Mouse (Mus musculus) heart, adult 2 months (tissue): ENCODE data around the gene Oip5. TPM values are rescaled to one million over a fixed set of nuclear protein-coding genes. Genes with fewer than 3 reads are reported as not detected.
"Not testable (repeated sequence)": the region's sequence is repeated elsewhere in the genome, so short reads cannot be mapped to it uniquely, and the experiment has no call there.

Experiments used
- DNase-seq, 2 experiments: peaks; one replicate each; pipeline ENCODE4 v3.0.0; 2021
- H3K27ac ChIP-seq: fragments of 200-600 bp; 2 replicates; pipeline ENCODE4 v1.8.1; 2022
- H3K27me3 ChIP-seq: fragments of 200-500 bp; 2 replicates; pipeline ENCODE4 v1.6.1; 2012; ENCODE audit warnings: mild to moderate bottlenecking, low read length, inconsistent platforms, mixed read lengths; ENCODE audit not compliant: control insufficient read depth, insufficient read depth
- H3K36me3 ChIP-seq: fragments of 200-500 bp; 2 replicates; pipeline ENCODE4 v1.6.1; 2012; ENCODE audit warnings: low read length, inconsistent platforms; ENCODE audit not compliant: control insufficient read depth, insufficient read depth
- H3K4me1 ChIP-seq: fragments of 200-500 bp; 2 replicates; pipeline ENCODE4 v1.6.1; 2011; ENCODE audit warnings: low read length; ENCODE audit not compliant: control insufficient read depth, insufficient read depth
- H3K4me3 ChIP-seq: fragments of 200-600 bp; 2 replicates; pipeline ENCODE4 v1.8.1; 2022
- H3K79me2 ChIP-seq: fragments of 200-500 bp; replicated peaks from 2 replicates; pipeline ENCODE4 v1.6.1; 2012; ENCODE audit warnings: mild to moderate bottlenecking, inconsistent platforms, low read length, moderate library complexity, mixed read lengths; ENCODE audit not compliant: control insufficient read depth, insufficient read depth
- H3K9ac ChIP-seq: fragments of 200-500 bp; 2 replicates; pipeline ENCODE4 v1.6.1; 2012; ENCODE audit warnings: low read depth, mild to moderate bottlenecking, control low read depth, inconsistent platforms, low read length, mixed read lengths
- CTCF ChIP-seq: fragments of 200-600 bp; IDR thresholded peaks from 2 replicates; pipeline ENCODE4 v1.8.1; 2022; ENCODE audit warnings: antibody characterized with exemption, mild to moderate bottlenecking, moderate library complexity
- EP300 ChIP-seq: fragments of 200-500 bp; IDR thresholded peaks from 2 replicates; pipeline ENCODE4 v1.6.1; 2011; ENCODE audit warnings: low read depth, low read length, control low read depth; ENCODE audit not compliant: insufficient read depth
- POLR2A ChIP-seq: fragments of 200-500 bp; IDR thresholded peaks from 2 replicates; pipeline ENCODE4 v1.6.1; 2011; ENCODE audit warnings: mild to moderate bottlenecking, low read depth, low read length, control low read depth; ENCODE audit not compliant: insufficient read depth
- WGBS: fragments of 180-500 bp; shearing (Covaris S2); methylation state at CpG from one replicate; pipeline ENCODE4 v1.1.7; 2018; 5-methylcytosine and 5-hydroxymethylcytosine counted together
- intact Hi-C: fragments of 180-260 bp; cut with DNase I; formaldehyde crosslinking; loops from one replicate; pipeline ENCODE4 v1.15.1; 2025
- polyA plus RNA-seq: library from polyadenylated mRNA; depleted of rRNA; stranded (reverse); fragments of >200 nt; gene quantifications from 2 replicates; pipeline ENCODE4 v1.2.3, GENCODE M21; 2012
- total RNA-seq, 2 experiments: library from RNA; stranded (reverse); gene quantifications; 2 replicates each; pipeline ENCODE4 v1.2.3; 2021

Oip5 gene
- total and polyA plus RNA-seq, 3 experiments, result 0.16 to 0.37 (median 0.20) TPM

GRCm38 (mm10) chr2:119603909-119604308, 14.4 kb downstream of the Oip5 start:
- TF ChIP-seq POLR2A (no peak), CTCF (no peak), EP300 (no peak)
- Histone ChIP-seq H3K4me3 (no peak overlapping the region), H3K4me1 (peaks cover 13% of the 10 kb centered on the region), H3K36me3 (peaks cover 68% of the 10 kb centered on the region), H3K79me2 (peaks cover 1% of the 10 kb centered on the region), H3K27ac (no peak overlapping the region), H3K27me3 (no peaks in the 10 kb centered on the region), H3K9ac (no peak overlapping the region)
- 18% methylated on average over 2 of the region's 2 CpGs for WGBS
- no peak for DNase-seq
- intact Hi-C loops, result no loop called here

DNA sequence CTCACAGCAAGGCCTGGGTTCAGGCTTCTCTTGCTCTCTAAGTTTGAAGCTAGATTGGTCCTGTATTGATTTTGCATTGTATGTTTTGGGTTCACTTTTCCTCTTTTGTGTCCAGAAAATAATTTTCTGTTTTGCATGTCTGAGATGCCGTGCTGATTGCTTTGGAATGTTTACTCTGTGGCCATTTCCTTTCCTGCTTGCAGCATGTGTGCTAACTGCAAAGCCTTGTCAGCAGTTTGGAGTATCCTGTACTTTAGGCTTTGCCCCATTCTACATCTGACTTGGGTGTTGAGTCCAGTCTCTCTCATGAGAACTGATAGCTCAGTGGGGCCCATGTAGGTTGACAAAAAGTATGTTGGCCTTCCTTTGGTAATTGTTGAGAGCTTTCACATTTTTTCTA, 15.8 kb downstream of the Oip5 start:
- Histone ChIP-seq H3K9ac (no peak overlapping the region), H3K4me3 (no peak overlapping the region), H3K79me2 (peaks cover 2% of the 10 kb centered on the region), H3K4me1 (peaks cover 18% of the 10 kb centered on the region), H3K27me3 (no peaks in the 10 kb centered on the region), H3K36me3 (peaks cover 77% of the 10 kb centered on the region), H3K27ac (no peak overlapping the region)
- intact Hi-C loops, result no loop called here
- TF ChIP-seq EP300 (no peak), CTCF (no peak), POLR2A (no peak)
- 5% methylated on average over 1 of the region's 1 CpGs for WGBS
- DNase-seq, result no peak

DNA sequence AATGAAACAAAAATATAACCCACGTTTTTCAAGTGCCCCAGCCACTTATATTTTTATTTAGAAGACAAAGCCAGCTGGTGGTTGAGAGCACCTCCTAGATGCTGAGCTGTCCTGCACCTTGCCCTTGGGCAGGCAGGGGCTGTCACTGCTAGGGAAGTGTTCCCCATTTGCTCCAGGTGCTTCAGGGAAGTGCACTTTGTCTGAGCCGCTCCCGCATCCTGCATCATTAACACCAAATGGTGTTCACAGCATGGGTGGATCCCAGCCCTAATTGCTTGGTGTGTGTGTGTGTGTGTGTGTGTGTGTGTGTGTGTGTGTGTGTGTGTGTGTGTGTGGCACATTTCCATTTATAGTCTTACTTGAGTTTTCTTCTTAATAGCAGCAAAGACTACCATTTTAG, 16.7 kb downstream of the Oip5 start:
- intact Hi-C loops, H3K27ac ChIP-seq, DNase-seq, H3K4me3 ChIP-seq, H3K79me2 ChIP-seq, H3K27me3 ChIP-seq: not testable (repeated sequence)
- 0 out of 2 replicates have a peak overlapping the region, but pooled peaks have one; percentile 12 for H3K9ac ChIP-seq
- H3K36me3 ChIP-seq, result peaks cover 80% of the 10 kb centered on the region
- 34% methylated on average over 3 of the region's 3 CpGs for WGBS
- peaks cover 21% of the 10 kb centered on the region for H3K4me1 ChIP-seq

GRCm38 (mm10) chr2:119601027-119601426, 17.2 kb downstream of the Oip5 start:
- H3K27ac ChIP-seq, result no peak overlapping the region
- WGBS, result 64% methylated on average over 4 of the region's 4 CpGs
- peaks cover 22% of the 10 kb centered on the region for H3K4me1 ChIP-seq
- intact Hi-C loops, result no loop called here
- DNase-seq, result no peak
- no peak for TF ChIP-seq CTCF
- no peak for TF ChIP-seq EP300
- no peak for TF ChIP-seq POLR2A
- no peak overlapping the region for H3K9ac ChIP-seq
- no peak overlapping the region for H3K4me3 ChIP-seq
- no peaks in the 10 kb centered on the region for H3K27me3 ChIP-seq
- H3K36me3 ChIP-seq, result peaks cover 81% of the 10 kb centered on the region
- H3K79me2 ChIP-seq, result peaks cover 4% of the 10 kb centered on the region

GRCm38 (mm10) chr2:119596781-119597330, 21.4 kb downstream of the Oip5 start:
- H3K79me2 ChIP-seq, result peaks cover 4% of the 10 kb centered on the region; the same call in 1 of the 2 replicates
- DNase-seq, result no peak
- H3K27ac ChIP-seq, result peak overlapping the region; percentile 99; the same call in 1 of the 2 replicates
- no peaks in the 10 kb centered on the region for H3K27me3 ChIP-seq
- 0 out of 2 replicates have a peak, but pooled peaks have one; percentile 49 for TF ChIP-seq EP300
- TF ChIP-seq POLR2A, result no peak
- no peak overlapping the region for H3K9ac ChIP-seq
- H3K36me3 ChIP-seq, result peaks cover 54% of the 10 kb centered on the region
- intact Hi-C loops, result no loop called here
- no peak overlapping the region for H3K4me3 ChIP-seq
- WGBS, result 48% methylated on average over 8 of the region's 8 CpGs
- peaks cover 23% of the 10 kb centered on the region for H3K4me1 ChIP-seq

GRCm38 (mm10) chr2:119595308-119595707, 23.0 kb downstream of the Oip5 start:
- peak overlapping the region; percentile 99 for H3K27ac ChIP-seq
- peaks cover 3% of the 10 kb centered on the region; the same call in 1 of the 2 replicates for H3K79me2 ChIP-seq
- H3K9ac ChIP-seq, result peak overlapping the region; percentile 63; the same call in 1 of the 2 replicates
- DNase-seq, result no peak
- intact Hi-C loops, result loop anchor here (2.0 kb wide), 2 partner anchors 23 to 49 kb away; partner anchors contain the start of genes Chp1, Exd1, Nusap1 and Oip5
- peaks cover 17% of the 10 kb centered on the region for H3K4me1 ChIP-seq
- H3K27me3 ChIP-seq, result no peaks in the 10 kb centered on the region
- peaks cover 41% of the 10 kb centered on the region for H3K36me3 ChIP-seq
- TF ChIP-seq EP300 (no peak), POLR2A (no peak)
- 10% methylated on average over 4 of the region's 4 CpGs for WGBS
- H3K4me3 ChIP-seq, result peak overlapping the region; percentile 77
